Mouse (Mus musculus): Measurements from ENCODE around the gene Pofut1. TPM values are rescaled to one million over a fixed set of nuclear protein-coding genes. Genes with fewer than 3 reads are reported as not detected.
"Not testable (repeated sequence)": the region's sequence is repeated elsewhere in the genome, so short reads cannot be mapped to it uniquely, and the experiment has no call there.

Gene Pofut1
- polyA plus RNA-seq, 1 experiment from 2014 or later = 9.0 TPM

GRCm38 (mm10) chr2:153239860-153240480, 1.4 kb upstream of the Pofut1 start:
- H3K27me3 ChIP-seq (replicated peaks) = no peaks in the 10 kb centered on the region
- no peak for ATAC-seq (ENCODE audit: insufficient read depth, low FRiP score, low read depth)
- 1% methylated on average over 21 of the region's 22 CpGs for WGBS

GRCm38 (mm10) chr2:153240701-153241235, 565 bp upstream of the Pofut1 start:
- under 1% methylated on average over 32 of the region's 33 CpGs for WGBS
- peak; percentile 47 for ATAC-seq (ENCODE audit: insufficient read depth, low FRiP score, low read depth)
- no peaks in the 10 kb centered on the region for H3K27me3 ChIP-seq (replicated peaks)

More at GRCm38 (mm10) chr2:153239860-153240480, 1.4 kb upstream of the Pofut1 start:
- peak overlapping the region; percentile 96 for H3K27ac ChIP-seq
- H3K4me2 ChIP-seq = peak overlapping the region; percentile 80
- H3K9ac ChIP-seq = peak overlapping the region; percentile 99
- no peaks in the 10 kb centered on the region for H3K9me3 ChIP-seq
- H3K4me1 ChIP-seq = peaks cover 20% of the 10 kb centered on the region
- H3K4me3 ChIP-seq (replicated peaks) = peak overlapping the region; percentile 98
- peaks cover 7% of the 10 kb centered on the region for H3K36me3 ChIP-seq

DNA sequence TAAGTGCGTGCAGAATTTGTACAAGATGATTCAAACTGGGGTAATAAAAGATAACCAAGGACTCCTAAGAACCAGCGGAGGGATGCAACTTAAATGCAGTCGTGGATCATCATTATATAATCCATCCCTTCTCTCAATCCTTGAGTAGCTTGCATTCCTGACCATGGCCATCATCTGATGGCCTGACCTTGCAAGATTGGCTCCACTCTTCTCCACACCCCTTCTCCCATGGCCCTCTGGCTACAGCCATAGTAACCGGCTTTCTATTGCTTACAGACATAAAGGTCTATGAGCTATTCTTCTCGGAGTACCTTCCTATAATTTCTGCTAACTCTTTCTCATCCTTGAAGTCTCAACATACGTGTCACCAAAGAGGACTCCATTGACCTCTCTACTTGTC, 823 bp downstream of the Pofut1 start:
- Histone ChIP-seq H3K27me3 (replicated peaks) (no peaks in the 10 kb centered on the region), H3K27ac (peak overlapping the region; percentile 96; the same call in 1 of the 2 replicates), H3K36me3 (no peaks in the 10 kb centered on the region), H3K9me3 (no peaks in the 10 kb centered on the region), H3K4me1 (peaks cover 18% of the 10 kb centered on the region), H3K4me3 (replicated peaks) (peak overlapping the region; percentile 98), H3K4me2 (peak overlapping the region; percentile 53), H3K9ac (no peak overlapping the region)
- 52% methylated on average over 6 of the region's 6 CpGs for WGBS
- ATAC-seq (ENCODE audit: insufficient read depth, low FRiP score, low read depth) = no peak

More at GRCm38 (mm10) chr2:153240701-153241235, 565 bp upstream of the Pofut1 start:
- Histone ChIP-seq H3K27ac (peak overlapping the region; percentile 96), H3K9ac (peak overlapping the region; percentile 99), H3K4me1 (peaks cover 20% of the 10 kb centered on the region), H3K9me3 (no peaks in the 10 kb centered on the region), H3K4me2 (peak overlapping the region; percentile 80), H3K4me3 (replicated peaks) (peak overlapping the region; percentile 98), H3K36me3 (peaks cover under 1% of the 10 kb centered on the region; the same call in 1 of the 2 replicates)

GRCm38 (mm10) chr2:153249751-153250150, 8.4 kb downstream of the Pofut1 start:
- no peak overlapping the region for H3K4me2 ChIP-seq
- H3K9me3 ChIP-seq = no peaks in the 10 kb centered on the region
- no peaks in the 10 kb centered on the region for H3K4me1 ChIP-seq
- no peak overlapping the region for H3K9ac ChIP-seq
- ATAC-seq (ENCODE audit: insufficient read depth, low FRiP score, low read depth) = 0 out of 2 replicates have a peak, but pooled peaks have one; percentile 53
- H3K4me3 ChIP-seq (replicated peaks) = no peak overlapping the region
- WGBS = 79% methylated on average over 5 of the region's 5 CpGs
- H3K27me3 ChIP-seq (replicated peaks) = no peaks in the 10 kb centered on the region
- peaks cover 2% of the 10 kb centered on the region; the same call in 1 of the 2 replicates for H3K36me3 ChIP-seq
- H3K27ac ChIP-seq = no peak overlapping the region

GRCm38 (mm10) chr2:153256604-153257003, 15.3 kb downstream of the Pofut1 start:
- no peaks in the 10 kb centered on the region for H3K9me3 ChIP-seq
- ATAC-seq (ENCODE audit: insufficient read depth, low FRiP score, low read depth) = no peak
- H3K4me3 ChIP-seq (replicated peaks) = no peak overlapping the region
- peaks cover 6% of the 10 kb centered on the region; the same call in 1 of the 2 replicates for H3K36me3 ChIP-seq
- no peak overlapping the region for H3K9ac ChIP-seq
- no peaks in the 10 kb centered on the region for H3K27me3 ChIP-seq (replicated peaks)
- no peaks in the 10 kb centered on the region for H3K4me1 ChIP-seq
- 72% methylated on average over 2 of the region's 2 CpGs for WGBS
- no peak overlapping the region for H3K4me2 ChIP-seq
- no peak overlapping the region for H3K27ac ChIP-seq

GRCm38 (mm10) chr2:153259030-153259863, 17.9 kb downstream of the Pofut1 start:
- WGBS = 65% methylated on average over 12 of the region's 12 CpGs

DNA sequence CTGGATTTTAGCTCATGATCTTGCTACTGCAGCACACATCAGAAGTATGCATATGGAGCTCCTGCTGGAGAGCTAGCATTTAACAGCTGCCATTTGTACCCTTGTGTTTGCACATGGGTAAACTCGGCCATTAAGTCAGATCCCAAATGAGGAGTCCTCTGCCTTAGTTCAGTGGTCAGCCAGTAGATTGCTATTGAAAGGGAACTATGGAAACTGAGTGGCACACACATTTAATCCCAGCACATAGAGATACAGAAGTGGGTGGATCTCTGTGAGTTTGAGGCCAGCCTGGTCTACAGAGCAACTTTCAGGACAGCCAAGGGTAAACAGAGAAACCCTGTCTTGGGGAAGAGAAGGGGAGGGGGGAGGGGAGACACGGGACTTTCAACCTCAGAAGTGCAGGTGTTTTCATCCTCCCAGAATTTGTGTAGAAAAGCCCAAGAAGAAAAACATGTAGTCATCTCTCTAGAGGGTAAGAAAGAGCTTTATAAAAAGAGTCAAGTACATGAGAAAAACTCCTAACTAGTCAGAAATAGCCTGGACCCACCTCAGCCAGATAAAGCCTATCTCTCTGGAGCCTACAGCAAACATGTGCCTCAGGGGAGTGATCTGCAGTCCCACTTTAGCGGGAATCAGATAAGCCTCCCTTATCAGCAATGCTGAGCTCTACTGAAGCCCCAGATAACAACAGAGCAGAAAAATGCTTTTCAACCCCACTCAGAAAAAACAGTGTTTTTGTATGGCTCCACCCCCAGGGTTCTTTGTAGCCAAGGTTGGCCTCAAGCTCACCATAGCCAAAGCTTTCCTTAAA, 18.7 kb downstream of the Pofut1 start:
- H3K27me3 ChIP-seq (replicated peaks) = no peaks in the 10 kb centered on the region
- whole genome bisulfite sequencing = 41% methylated on average over 3 of the region's 3 CpGs
- H3K4me2 ChIP-seq = no peak overlapping the region
- no peak overlapping the region for H3K9ac ChIP-seq
- peaks cover 16% of the 10 kb centered on the region for H3K36me3 ChIP-seq
- no peaks in the 10 kb centered on the region for H3K9me3 ChIP-seq
- H3K4me1 ChIP-seq = no peaks in the 10 kb centered on the region
- ATAC-seq (ENCODE audit: insufficient read depth, low FRiP score, low read depth) = peak; percentile 88
- H3K4me3 ChIP-seq (replicated peaks) = no peak overlapping the region
- H3K27ac ChIP-seq = peak overlapping the region; percentile 62

More at GRCm38 (mm10) chr2:153259030-153259863, 17.9 kb downstream of the Pofut1 start:
- Histone ChIP-seq H3K4me3 (replicated peaks) (no peak overlapping the region), H3K36me3 (peaks cover 16% of the 10 kb centered on the region), H3K9ac (no peak overlapping the region), H3K27ac (peak overlapping the region; percentile 62), H3K9me3 (no peaks in the 10 kb centered on the region), H3K27me3 (replicated peaks) (no peaks in the 10 kb centered on the region), H3K4me1 (no peaks in the 10 kb centered on the region), H3K4me2 (no peak overlapping the region)
- peak; percentile 59 for ATAC-seq (ENCODE audit: insufficient read depth, low FRiP score, low read depth)

GRCm38 (mm10) chr2:153263053-153263452, 21.7 kb downstream of the Pofut1 start:
- Histone ChIP-seq H3K4me2 (no peak overlapping the region), H3K36me3 (peaks cover 24% of the 10 kb centered on the region), H3K4me3 (replicated peaks) (no peak overlapping the region), H3K27me3 (replicated peaks) (no peaks in the 10 kb centered on the region), H3K9me3 (no peaks in the 10 kb centered on the region), H3K9ac (no peak overlapping the region), H3K27ac (no peak overlapping the region), H3K4me1 (no peaks in the 10 kb centered on the region)
- no peak for ATAC-seq (ENCODE audit: insufficient read depth, low FRiP score, low read depth)
- WGBS = 83% methylated on average over 7 of the region's 7 CpGs

DNA sequence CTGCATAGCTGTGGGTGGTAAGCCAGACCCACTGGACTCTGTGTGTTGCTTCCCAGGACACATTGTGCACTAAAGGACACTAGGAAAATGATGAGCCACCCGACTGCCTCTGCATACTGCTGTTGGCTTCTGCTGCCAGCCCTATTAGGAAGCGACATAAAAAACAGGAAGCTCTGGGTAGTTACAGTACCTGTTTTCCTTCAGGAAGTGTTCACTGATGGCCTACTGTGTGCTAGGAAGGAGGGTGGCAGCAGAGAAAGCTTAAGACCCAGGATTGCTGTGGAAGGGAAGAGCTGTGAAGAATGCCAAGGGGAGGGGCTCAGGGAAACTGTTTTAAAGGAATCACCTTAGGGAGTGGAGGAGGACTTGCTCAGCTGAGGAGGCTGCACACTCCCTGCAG, 26.0 kb downstream of the Pofut1 start:
- WGBS = 88% methylated on average over 2 of the region's 2 CpGs

GRCm38 (mm10) chr2:153270231-153270915, 29.0 kb downstream of the Pofut1 start:
- H3K9ac ChIP-seq; H3K4me2 ChIP-seq; H3K36me3 ChIP-seq; H3K27me3 ChIP-seq (replicated peaks); H3K9me3 ChIP-seq; H3K27ac ChIP-seq; H3K4me1 ChIP-seq; H3K4me3 ChIP-seq (replicated peaks): not testable (repeated sequence)
- peak; percentile 53 for ATAC-seq (ENCODE audit: insufficient read depth, low FRiP score, low read depth)
- WGBS = 55% methylated on average over 8 of the region's 8 CpGs

More for the DNA sequence above, 26.0 kb downstream of the Pofut1 start:
- 0 out of 2 replicates have a peak, but pooled peaks cover 3% of the 10 kb centered on the region for H3K4me1 ChIP-seq
- H3K9me3 ChIP-seq = no peaks in the 10 kb centered on the region
- no peak overlapping the region for H3K27ac ChIP-seq
- H3K27me3 ChIP-seq (replicated peaks) = no peaks in the 10 kb centered on the region
- H3K36me3 ChIP-seq = peaks cover 16% of the 10 kb centered on the region
- H3K4me3 ChIP-seq (replicated peaks) = no peak overlapping the region
- no peak overlapping the region for H3K9ac ChIP-seq
- no peak for ATAC-seq (ENCODE audit: insufficient read depth, low FRiP score, low read depth)
- no peak overlapping the region for H3K4me2 ChIP-seq

Data from stomach, embryonic 15.5 days (tissue).